Mouse (Mus musculus): ENCODE measurements around the gene Col4a6.

Gene Col4a6

GRCm38 (mm10) chrX:141473470-141474302 lies at the start of gene Col4a6:
Gene Col4a6 (minus strand): TSS chrX:141474076.
- DNase-seq (ENCODE audit: low spot score in 2 of 2), result no peak

- no peak for DNase-seq (ENCODE audit: low spot score in 2 of 2)
These were observed 29.2 kb upstream of the Col4a6 start for GRCm38 (mm10) chrX:141503125-141503524.

GRCm38 (mm10) chrX:141494545-141494944 lies 20.7 kb upstream of the Col4a6 start:
- no peak for DNase-seq (ENCODE audit: low spot score in 2 of 2)

DNA sequence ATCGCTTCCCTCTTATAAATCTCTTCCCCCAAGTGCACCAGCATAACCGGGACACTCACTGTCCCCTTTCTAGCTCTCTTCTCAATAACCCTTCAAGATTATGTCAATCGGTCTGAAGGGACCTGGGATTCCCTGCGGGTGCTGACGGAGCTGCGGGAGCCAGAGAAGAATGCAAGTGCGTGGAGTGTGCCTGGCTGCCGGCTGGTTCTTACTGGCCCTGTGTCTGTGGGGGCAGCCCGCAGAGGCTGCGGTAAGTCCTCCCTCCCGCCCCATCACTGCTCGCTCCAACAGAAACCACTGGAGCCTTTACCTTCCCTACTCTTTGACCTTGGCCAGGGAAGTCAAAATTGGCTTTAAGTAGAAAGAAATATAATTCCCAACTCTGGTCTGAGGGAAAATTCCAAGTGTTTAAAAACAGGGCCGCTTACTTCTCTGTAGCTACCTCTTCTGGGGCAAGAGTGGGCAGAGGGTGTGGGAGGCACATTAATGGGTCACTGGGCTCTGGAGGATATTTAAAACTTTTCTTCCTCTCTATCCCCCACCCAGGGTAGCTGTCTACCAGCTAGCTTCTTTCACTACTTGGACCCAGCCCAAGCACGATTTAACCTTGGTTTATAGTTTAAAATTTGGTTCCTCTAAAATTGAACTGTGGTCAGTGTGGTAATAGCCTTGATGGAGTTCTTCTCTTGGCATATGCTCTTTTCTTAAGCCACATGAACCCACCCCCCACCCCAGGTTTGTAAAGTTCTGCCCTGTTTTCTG lies 1.9 kb upstream of the Col4a6 start:
- DNase-seq (ENCODE audit: low spot score in 2 of 2), result no peak

GRCm38 (mm10) chrX:141475110-141475509 lies 1.2 kb upstream of the Col4a6 start, which contains the start of gene Col4a5:
Gene Col4a5 (plus strand): TSS chrX:141475385.
- DNase-seq (ENCODE audit: low spot score in 2 of 2), result peak; percentile 9 to 25

DNA sequence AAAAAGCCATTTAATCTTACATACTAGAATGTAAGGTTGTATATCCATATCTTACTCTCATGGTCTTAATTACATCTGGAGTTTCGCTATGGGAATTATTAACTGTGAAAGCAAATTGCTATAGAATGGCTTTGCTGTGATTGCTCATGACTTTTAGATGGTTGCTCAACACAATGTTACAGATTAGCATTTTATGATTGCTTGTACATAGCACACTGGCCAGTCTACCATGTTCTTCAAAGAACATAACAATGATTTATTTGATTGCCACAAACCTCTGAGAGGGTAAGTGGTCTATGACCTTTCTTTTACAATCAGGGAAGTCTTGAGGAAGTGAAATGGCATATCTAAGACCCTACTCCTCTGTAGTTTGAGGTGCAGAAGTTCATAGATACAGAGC lies 25.9 kb downstream of the Col4a6 start:
- DNase-seq (ENCODE audit: low spot score in 2 of 2), result no peak

DNA sequence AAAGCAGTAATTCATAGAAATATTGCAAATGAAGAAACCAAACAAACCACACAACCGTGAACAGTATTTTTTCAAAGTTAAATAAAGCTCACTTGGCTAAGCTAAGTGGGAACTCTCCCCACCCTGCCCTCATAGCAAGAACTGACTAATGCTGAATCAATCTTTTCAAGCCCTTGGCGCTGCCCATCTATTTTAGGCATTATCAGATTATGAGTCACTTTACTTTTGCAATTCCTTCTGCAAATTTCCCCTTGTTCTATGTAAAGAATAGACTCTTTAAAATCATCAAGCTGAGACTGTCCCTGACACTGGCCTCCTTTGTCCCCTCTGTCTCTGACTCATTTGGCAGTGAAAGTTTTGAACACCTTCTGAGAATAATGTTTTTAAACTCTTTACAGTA lies 34.5 kb downstream of the Col4a6 start:
- DNase-seq (ENCODE audit: low spot score in 2 of 2), result no peak

GRCm38 (mm10) chrX:141436780-141437179 lies 37.1 kb downstream of the Col4a6 start:
- no peak for DNase-seq (ENCODE audit: low spot score in 2 of 2)

DNA sequence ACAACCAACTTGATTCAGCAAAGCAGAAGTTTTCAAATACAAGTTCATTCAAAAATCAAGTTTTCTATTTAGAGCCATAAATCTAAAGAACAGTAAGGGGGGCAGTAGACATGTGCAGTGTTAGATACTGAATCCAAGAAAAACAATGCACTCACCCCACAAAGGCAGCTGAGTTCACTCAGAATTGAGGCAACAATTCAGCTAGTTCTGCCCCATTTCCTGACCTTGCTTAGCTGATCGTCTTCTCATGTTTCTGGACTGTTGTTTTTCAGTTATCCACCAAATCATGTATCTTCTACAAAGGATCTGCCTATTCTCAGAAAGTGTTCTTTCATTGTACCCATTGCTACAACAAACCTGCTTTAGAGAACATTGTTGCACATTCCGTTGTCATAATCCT lies 58.6 kb downstream of the Col4a6 start:
- no peak for DNase-seq (ENCODE audit: low spot score in 2 of 2)

DNA sequence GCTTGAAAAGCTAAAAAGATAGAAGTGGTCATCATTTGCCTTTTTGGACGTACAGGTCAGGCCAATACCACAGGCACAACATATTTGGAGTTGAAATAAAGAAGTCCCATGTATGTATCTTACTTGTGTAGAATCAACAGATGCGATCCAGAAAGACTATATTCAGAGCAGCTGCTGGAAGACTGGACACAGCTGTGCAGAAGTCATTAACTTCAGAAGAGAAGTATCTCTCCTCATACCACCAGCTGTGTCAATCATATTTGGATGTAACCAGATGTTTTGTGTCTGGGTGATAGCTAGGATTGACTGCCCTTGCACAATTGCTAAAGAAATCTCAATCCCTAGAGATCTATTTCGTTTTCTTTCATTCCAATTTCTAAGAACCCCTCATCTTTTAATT lies 77.6 kb downstream of the Col4a6 start:
- no peak for DNase-seq (ENCODE audit: low spot score in 2 of 2)

DNA sequence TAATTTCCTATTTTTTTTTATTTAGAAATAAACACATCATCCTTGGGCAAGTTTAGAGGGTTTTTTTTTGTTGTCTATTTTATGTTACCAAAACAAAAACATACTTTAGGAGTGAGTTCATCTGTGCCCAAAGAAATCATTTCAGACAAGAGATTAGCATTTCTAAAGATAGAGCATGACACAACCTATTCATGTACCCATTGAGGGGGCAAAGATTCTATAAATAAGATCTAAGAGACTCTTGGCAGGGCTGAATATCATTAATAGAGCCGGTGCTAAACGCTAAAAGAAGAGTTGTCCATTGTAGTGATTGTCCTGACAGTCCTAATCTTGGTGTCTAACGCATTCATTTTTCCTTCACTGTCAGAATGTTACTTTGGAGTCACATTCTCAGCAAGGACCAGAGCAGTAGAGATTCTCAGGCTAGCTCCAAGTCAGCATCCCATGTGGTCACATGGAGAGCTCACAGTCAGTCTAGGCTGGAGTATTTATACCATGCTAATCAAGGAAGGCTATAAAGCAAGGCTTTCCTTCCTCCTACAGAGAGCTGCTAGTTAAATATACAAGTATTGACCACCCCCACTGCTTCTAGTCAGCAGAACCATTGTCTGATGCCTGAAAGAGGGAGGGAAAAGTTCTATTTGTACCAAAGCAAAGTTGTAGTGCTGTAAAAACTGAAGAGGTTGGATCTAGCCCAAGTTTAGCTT lies 88.3 kb downstream of the Col4a6 start:
- DNase-seq (ENCODE audit: low spot score in 2 of 2), result no peak

DNA sequence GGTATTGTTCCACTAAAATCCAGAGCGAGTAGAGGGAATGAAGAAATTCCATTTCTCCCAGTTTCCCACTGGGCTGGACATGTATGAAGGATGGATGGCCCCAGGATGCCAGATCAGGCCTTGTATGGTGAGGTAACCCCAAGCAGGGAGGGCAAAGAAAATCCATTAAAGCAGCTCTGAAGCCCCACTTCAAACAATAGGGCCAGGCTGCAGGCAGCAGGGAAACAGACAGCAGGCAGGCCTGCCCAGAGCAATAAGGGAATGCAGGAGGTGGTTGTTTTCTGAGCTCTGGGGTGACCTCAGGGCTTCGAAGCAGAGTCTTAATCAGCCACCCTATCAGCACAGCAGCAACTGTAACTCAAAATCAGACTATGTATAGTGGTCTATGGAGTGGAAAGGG lies 89.2 kb downstream of the Col4a6 start:
- DNase-seq (ENCODE audit: low spot score in 2 of 2), result no peak

GRCm38 (mm10) chrX:141370276-141370675 lies 103.6 kb downstream of the Col4a6 start:
- no peak for DNase-seq (ENCODE audit: low spot score in 2 of 2)

- DNase-seq (ENCODE audit: low spot score in 2 of 2), result no peak
These were observed 110.5 kb downstream of the Col4a6 start for GRCm38 (mm10) chrX:141363331-141363730.

GRCm38 (mm10) chrX:141341417-141341816 lies 132.5 kb downstream of the Col4a6 start:
- DNase-seq (ENCODE audit: low spot score in 2 of 2), result no peak

- no peak for DNase-seq (ENCODE audit: low spot score in 2 of 2)
These were observed 145.8 kb downstream of the Col4a6 start for GRCm38 (mm10) chrX:141328044-141328443.

DNA sequence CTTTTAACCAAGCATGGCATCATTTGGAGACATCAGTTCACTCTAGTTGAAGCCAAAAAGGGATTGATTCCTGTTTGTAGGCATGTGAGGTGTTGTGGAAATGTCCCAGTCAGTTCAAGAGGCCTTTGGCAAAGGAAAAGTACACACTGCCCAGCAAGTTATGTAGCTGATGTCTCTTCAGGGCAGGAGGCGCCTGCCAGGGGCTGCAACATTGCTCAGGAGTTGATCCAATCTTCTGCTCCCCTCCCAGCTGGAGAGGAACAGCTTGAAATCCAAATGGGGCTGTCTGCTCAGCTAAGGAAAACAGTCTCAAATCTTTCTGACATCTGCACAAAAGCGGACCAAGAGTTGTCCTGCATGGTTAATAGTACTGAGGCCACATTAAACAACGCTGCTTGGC lies 149.7 kb downstream of the Col4a6 start:
- no peak for DNase-seq (ENCODE audit: low spot score in 2 of 2)

GRCm38 (mm10) chrX:141316217-141316616 lies 157.7 kb downstream of the Col4a6 start:
- DNase-seq (ENCODE audit: low spot score in 2 of 2), result no peak

DNA sequence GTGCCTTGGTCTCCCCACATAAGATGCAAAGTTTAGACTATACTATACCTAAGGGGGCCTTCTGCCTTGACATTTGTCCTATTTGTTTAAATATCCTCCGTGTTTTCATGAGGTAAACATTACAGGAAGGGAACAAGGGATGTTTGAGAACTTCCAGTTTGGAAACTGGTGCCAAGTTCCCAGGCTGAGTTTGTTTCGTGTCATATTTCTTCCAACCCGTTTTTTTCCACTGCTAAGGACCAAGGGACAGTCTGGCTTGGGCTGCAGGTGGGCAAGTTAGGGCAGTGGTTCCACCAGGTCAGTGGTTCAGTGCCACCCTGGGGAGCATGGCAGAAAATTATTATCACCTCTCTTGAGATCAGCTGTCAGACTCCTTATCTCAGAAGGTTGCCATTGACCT lies 158.1 kb downstream of the Col4a6 start:
- no peak for DNase-seq (ENCODE audit: low spot score in 2 of 2)

GRCm38 (mm10) chrX:141292702-141293462 lies 181.0 kb downstream of the Col4a6 start:
- no peak for DNase-seq (ENCODE audit: low spot score in 2 of 2)

DNA sequence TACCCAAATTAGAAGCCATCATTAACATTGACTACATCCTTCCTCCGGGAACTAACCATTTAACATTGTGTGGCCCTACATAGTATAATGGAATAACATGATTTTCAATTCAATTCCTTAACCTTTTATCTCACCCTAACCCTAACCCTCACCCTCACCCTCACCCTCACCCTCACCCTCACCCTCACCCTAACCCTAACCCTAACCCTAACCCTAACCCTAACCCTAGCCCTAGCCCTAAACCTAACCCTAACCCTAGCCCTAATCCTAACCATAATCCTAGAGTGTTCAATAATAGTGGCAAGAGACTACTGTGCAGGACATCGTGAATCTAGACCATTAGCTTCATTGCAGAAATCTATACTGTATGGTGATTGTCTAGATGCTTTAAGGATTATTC lies 197.5 kb downstream of the Col4a6 start:
- no peak for DNase-seq (ENCODE audit: low spot score in 2 of 2)

- no peak for DNase-seq (ENCODE audit: low spot score in 2 of 2)
These were observed 207.9 kb downstream of the Col4a6 start for GRCm38 (mm10) chrX:141265986-141266385.
